Comparison of ENCODE assay signal across 14 mouse cellular contexts in the genomic region with DNA sequence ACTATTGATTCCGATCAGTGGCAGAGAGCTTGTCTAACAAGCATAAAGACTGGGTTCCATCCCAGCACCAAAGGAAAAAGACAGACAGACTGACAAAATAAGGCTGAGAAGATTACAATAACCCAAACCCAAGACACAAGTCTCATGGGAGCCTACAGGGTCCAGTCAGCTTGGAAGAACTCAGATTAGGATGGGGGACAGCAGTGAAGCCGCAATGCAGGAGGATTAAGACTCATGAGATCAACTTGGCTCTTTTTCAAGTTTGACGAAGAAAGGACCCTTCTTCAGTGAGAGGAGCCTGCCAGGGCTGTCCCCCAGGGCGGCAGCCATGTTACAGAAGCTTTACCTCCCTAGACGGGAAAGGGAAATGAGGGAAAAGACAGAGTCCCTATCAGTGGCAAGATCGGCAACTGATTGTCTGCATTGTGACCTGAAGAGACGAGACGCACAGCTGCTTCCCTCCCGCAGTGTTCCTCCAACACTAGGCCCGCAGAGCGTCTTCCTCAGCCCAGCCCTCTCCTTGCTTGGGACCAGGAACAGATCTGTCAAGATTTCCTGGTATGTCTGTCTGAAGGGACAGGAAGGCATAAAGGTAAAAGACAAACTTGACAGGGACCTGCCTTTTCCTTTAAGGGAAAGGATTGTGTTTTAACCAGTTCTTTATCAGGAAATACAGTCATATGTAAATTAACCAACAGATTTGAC. TPM values are rescaled to one million over a fixed set of nuclear protein-coding genes. Genes with fewer than 3 reads are reported as not detected.
A peak's percentile ranks its signal among the peaks of the same experiment; 100 is the strongest.
DNase-seq lines count a peak whose midpoint lies in the region; ATAC-seq and TF ChIP-seq lines count a peak whose summit lies in the region.
"Had no signal": no experiment of that assay in that cellular context is flagged by ENCODE, and none has a peak within 500 bp of the region (broad histone marks: within the 10 kb centered on the region; RNA-seq: fewer than 3 reads in every experiment).

No protein-coding gene starts in this region.

- H3K4me3 ChIP-seq in heart, embryonic 13.5 days = no peak overlapping the region
- no peak overlapping the region for H3K4me3 ChIP-seq in lung, postnatal 0 days (ENCODE audit: low read depth, low read length)
- H3K4me3 ChIP-seq in lung, adult 2 months (replicated peaks; ENCODE audit: extremely low read depth, low read depth, low read length) = no peak overlapping the region
- no peak overlapping the region for H3K4me3 ChIP-seq in hindbrain, embryonic 11.5 days (ENCODE audit: low read depth, low read length)
- no peak overlapping the region for H3K4me3 ChIP-seq in stomach, embryonic 16.5 days (replicated peaks; ENCODE audit: low read length)
- H3K4me3 ChIP-seq: midbrain, embryonic 12.5 days had no signal

- no peak for TF ChIP-seq CTCF in lung, postnatal 0 days (IDR thresholded peaks at IDR 0.05)
- no peak for TF ChIP-seq CTCF in lung, adult 2 months (IDR thresholded peaks at IDR 0.05; ENCODE audit: insufficient read depth, low read length)

- no peak for DNase-seq in heart, postnatal 36 days
- DNase-seq in lung, postnatal 0 days (ENCODE audit: low spot score) = no peak
- DNase-seq in lung, adult 2 months = no peak
- DNase-seq in hindbrain, embryonic 11.5 days (ENCODE audit: low spot score) = peak; percentile 6
- no peak for DNase-seq in spleen, adult 18-20 months
- DNase-seq: adrenal gland, postnatal 25 days; cerebellum, adult 8-10 months; kidney, postnatal 14 days; lung, embryonic 14.5 days; thymus, adult 18-20 months had no signal

- no peak for TF ChIP-seq POLR2A in lung, adult 2 months (IDR thresholded peaks at IDR 0.05; ENCODE audit: borderline replicate concordance, extremely low read depth, low read depth, low read length)

- intact Hi-C loops in heart, postnatal 36 days (cut with DNase I) = no loop called here

- H3K4me1 ChIP-seq in heart, embryonic 13.5 days = peaks cover 20% of the 10 kb centered on the region
- 0 out of 2 replicates have a peak, but pooled peaks cover 5% of the 10 kb centered on the region for H3K4me1 ChIP-seq in lung, postnatal 0 days (ENCODE audit: insufficient read depth, low read depth, low read length)
- H3K4me1 ChIP-seq in lung, adult 2 months (ENCODE audit: control insufficient read depth, insufficient read depth, low read length) = peaks cover 12% of the 10 kb centered on the region
- no peaks in the 10 kb centered on the region; the same call in 1 of the 2 replicates for H3K4me1 ChIP-seq in hindbrain, embryonic 11.5 days (replicated peaks; ENCODE audit: control insufficient read depth, insufficient read depth, low read length)
- H3K4me1 ChIP-seq in stomach, embryonic 16.5 days (ENCODE audit: control insufficient read depth, insufficient read depth, low read length) = no peaks in the 10 kb centered on the region

- no peaks in the 10 kb centered on the region for H3K27me3 ChIP-seq in heart, embryonic 13.5 days (replicated peaks)
- H3K27me3 ChIP-seq in lung, postnatal 0 days (replicated peaks; ENCODE audit: insufficient read depth, low read length) = no peaks in the 10 kb centered on the region
- no peaks in the 10 kb centered on the region for H3K27me3 ChIP-seq in hindbrain, embryonic 11.5 days (ENCODE audit: control insufficient read depth, insufficient read depth, low read length)
- no peaks in the 10 kb centered on the region for H3K27me3 ChIP-seq in stomach, embryonic 16.5 days (ENCODE audit: control insufficient read depth, insufficient read depth, low read length)
- H3K27me3 ChIP-seq: midbrain, embryonic 12.5 days had no signal

- TF ChIP-seq EP300 in lung, postnatal 0 days (IDR thresholded peaks at IDR 0.05) = no peak

- 0 out of 2 replicates have a peak overlapping the region, but pooled peaks have one; percentile 14 for H3K27ac ChIP-seq in heart, embryonic 13.5 days (replicated peaks)
- H3K27ac ChIP-seq in lung, postnatal 0 days (ENCODE audit: low read length) = peak overlapping the region; percentile 5; the same call in 1 of the 2 replicates
- H3K27ac ChIP-seq in hindbrain, embryonic 11.5 days (ENCODE audit: low read depth, low read length) = no peak overlapping the region
- no peak overlapping the region for H3K27ac ChIP-seq in stomach, embryonic 16.5 days (ENCODE audit: low read length)
- H3K27ac ChIP-seq: midbrain, embryonic 12.5 days had no signal

- 44% methylated on average over 11 of the region's 11 CpGs for WGBS in heart, embryonic 13.5 days
- WGBS in lung, postnatal 0 days = 53% methylated on average over 11 of the region's 11 CpGs
- WGBS in lung, adult 2 months = 42% methylated on average over 11 of the region's 11 CpGs
- 47% methylated on average over 11 of the region's 11 CpGs for WGBS in hindbrain, embryonic 11.5 days
- WGBS in stomach, embryonic 16.5 days = 55% methylated on average over 11 of the region's 11 CpGs

- ATAC-seq in heart, embryonic 13.5 days (ENCODE audit: extremely low read depth, insufficient number of reproducible peaks, low FRiP score, low TSS enrichment) = no peak
- ATAC-seq in lung, postnatal 0 days = peak; percentile 23; the same call in 1 of the 2 replicates
- ATAC-seq in hindbrain, embryonic 11.5 days (ENCODE audit: low FRiP score) = no peak
- ATAC-seq in stomach, embryonic 16.5 days (ENCODE audit: insufficient read depth, low FRiP score) = no peak
- ATAC-seq in erythroblast, adult 5-6 weeks (replicated peaks; ENCODE audit: low FRiP score, poor library complexity, severe bottlenecking) = no peak

- peaks cover 88% of the 10 kb centered on the region for H3K36me3 ChIP-seq in heart, embryonic 13.5 days
- H3K36me3 ChIP-seq in lung, postnatal 0 days (ENCODE audit: insufficient read depth, low read length) = 0 out of 2 replicates have a peak, but pooled peaks cover 9% of the 10 kb centered on the region
- 0 out of 2 replicates have a peak, but pooled peaks cover 3% of the 10 kb centered on the region for H3K36me3 ChIP-seq in hindbrain, embryonic 11.5 days (ENCODE audit: control insufficient read depth, insufficient read depth, low read length)
- H3K36me3 ChIP-seq in stomach, embryonic 16.5 days (ENCODE audit: control insufficient read depth, insufficient read depth, low read length) = no peaks in the 10 kb centered on the region; the same call in 1 of the 2 replicates

- no peak overlapping the region for H3K4me2 ChIP-seq in heart, embryonic 13.5 days
- no peak overlapping the region for H3K4me2 ChIP-seq in lung, postnatal 0 days (replicated peaks; ENCODE audit: low read depth, low read length)
- H3K4me2 ChIP-seq in hindbrain, embryonic 11.5 days (replicated peaks; ENCODE audit: low read depth, low read length) = no peak overlapping the region
- H3K4me2 ChIP-seq in stomach, embryonic 16.5 days (ENCODE audit: low read depth, low read length) = no peak overlapping the region
- H3K4me2 ChIP-seq: lung, embryonic 14.5 days; midbrain, embryonic 12.5 days had no signal

- H3K9ac ChIP-seq in heart, embryonic 13.5 days = no peak overlapping the region
- no peak overlapping the region; the same call in 1 of the 2 replicates for H3K9ac ChIP-seq in lung, postnatal 0 days (replicated peaks; ENCODE audit: low read depth)
- 0 out of 2 replicates have a peak overlapping the region, but pooled peaks have one; percentile 15 for H3K9ac ChIP-seq in hindbrain, embryonic 11.5 days (ENCODE audit: low read depth, low read length)
- peak overlapping the region; percentile 28; the same call in 1 of the 2 replicates for H3K9ac ChIP-seq in stomach, embryonic 16.5 days (ENCODE audit: low read length)
- H3K9ac ChIP-seq: lung, embryonic 14.5 days; midbrain, embryonic 12.5 days had no signal

- H3K9me3 ChIP-seq in heart, embryonic 13.5 days = no peaks in the 10 kb centered on the region
- H3K9me3 ChIP-seq in lung, postnatal 0 days (ENCODE audit: low read length) = no peaks in the 10 kb centered on the region
- no peaks in the 10 kb centered on the region for H3K9me3 ChIP-seq in hindbrain, embryonic 11.5 days (ENCODE audit: control insufficient read depth, low read length)
- H3K9me3 ChIP-seq in stomach, embryonic 16.5 days (replicated peaks; ENCODE audit: control insufficient read depth, low read length) = no peaks in the 10 kb centered on the region
- H3K9me3 ChIP-seq: midbrain, embryonic 12.5 days had no signal

RNA-seq across cellular contexts. Expression of gene Ten1, which starts 11.3 kb away (rescaled TPM):
- polyA plus RNA-seq in heart, embryonic 13.5 days (2015; fragmentation: Nextera tagmentation; extraction: Ambion mirVana) = 82.1 and 88.7 TPM in 2 replicates
- total RNA-seq in heart, postnatal 36 days (2021) = 10 to 100 TPM; 10.5 to 20.1 TPM
- 74.7 and 79.0 TPM in 2 replicates for polyA plus RNA-seq in lung, postnatal 0 days (2015; fragmentation: Nextera tagmentation; extraction: Ambion mirVana)
- polyA plus RNA-seq in lung, adult 2 months (2012; rRNA removed) = 26.9 and 29.3 TPM in 2 replicates
- polyA plus RNA-seq in hindbrain, embryonic 11.5 days (2014; fragmentation: Nextera tagmentation; extraction: Ambion mirVana) = 59.4 and 60.7 TPM in 2 replicates
- polyA plus RNA-seq in stomach, embryonic 16.5 days (2015; fragmentation: Nextera tagmentation; extraction: Ambion mirVana) = 74.7 and 78.2 TPM in 2 replicates
- 10.4 and 14.4 TPM in 2 replicates for total RNA-seq in erythroblast, adult 5-6 weeks (2015; ENCODE audit: low replicate concordance)
- 2.7 and 6.4 TPM in 2 replicates for total RNA-seq in erythroblast, adult 5-6 weeks (2017; ENCODE audit: low replicate concordance)

RNA-seq across cellular contexts. Expression of gene Acox1, which starts 11.5 kb away (rescaled TPM):
- polyA plus RNA-seq in heart, embryonic 13.5 days (2015; fragmentation: Nextera tagmentation; extraction: Ambion mirVana) = 29.0 and 31.0 TPM in 2 replicates
- 100 to 1,000 TPM; 160 to 173 TPM for total RNA-seq in heart, postnatal 36 days (2021)
- 31.7 and 33.5 TPM in 2 replicates for polyA plus RNA-seq in lung, postnatal 0 days (2015; fragmentation: Nextera tagmentation; extraction: Ambion mirVana)
- polyA plus RNA-seq in lung, adult 2 months (2012; rRNA removed) = 45.6 and 67.9 TPM in 2 replicates
- 31.7 and 36.3 TPM in 2 replicates for polyA plus RNA-seq in hindbrain, embryonic 11.5 days (2014; fragmentation: Nextera tagmentation; extraction: Ambion mirVana)
- polyA plus RNA-seq in stomach, embryonic 16.5 days (2015; fragmentation: Nextera tagmentation; extraction: Ambion mirVana) = 50.8 and 61.0 TPM in 2 replicates
- 8.3 and 8.6 TPM in 2 replicates for total RNA-seq in erythroblast, adult 5-6 weeks (2015; ENCODE audit: low replicate concordance)
- total RNA-seq in erythroblast, adult 5-6 weeks (2017; ENCODE audit: low replicate concordance) = 11.3 and 12.7 TPM in 2 replicates

RNA-seq across cellular contexts. Expression of gene Fbf1, which starts 19.4 kb away (rescaled TPM):
- polyA plus RNA-seq in heart, embryonic 13.5 days (2015; fragmentation: Nextera tagmentation; extraction: Ambion mirVana) = 22.8 and 24.4 TPM in 2 replicates
- 10 to 100 TPM; 13.2 to 16.2 TPM for total RNA-seq in heart, postnatal 36 days (2021)
- 11.9 and 16.6 TPM in 2 replicates for polyA plus RNA-seq in lung, postnatal 0 days (2015; fragmentation: Nextera tagmentation; extraction: Ambion mirVana)
- polyA plus RNA-seq in lung, adult 2 months (2012; rRNA removed) = 26.5 and 35.5 TPM in 2 replicates
- polyA plus RNA-seq in hindbrain, embryonic 11.5 days (2014; fragmentation: Nextera tagmentation; extraction: Ambion mirVana) = 28.4 and 32.1 TPM in 2 replicates
- 28.0 and 31.4 TPM in 2 replicates for polyA plus RNA-seq in stomach, embryonic 16.5 days (2015; fragmentation: Nextera tagmentation; extraction: Ambion mirVana)
- 6.1 and 14.6 TPM in 2 replicates for total RNA-seq in erythroblast, adult 5-6 weeks (2015; ENCODE audit: low replicate concordance)
- 6.0 and 6.7 TPM in 2 replicates for total RNA-seq in erythroblast, adult 5-6 weeks (2017; ENCODE audit: low replicate concordance)

RNA-seq across cellular contexts. Expression of gene Mrpl38, which starts 48.7 kb away (rescaled TPM):
- polyA plus RNA-seq in heart, embryonic 13.5 days (2015; fragmentation: Nextera tagmentation; extraction: Ambion mirVana) = 82.4 and 92.2 TPM in 2 replicates
- total RNA-seq in heart, postnatal 36 days (2021) = 10 to 100 TPM; 62.9 to 63.4 TPM
- 44.1 and 45.9 TPM in 2 replicates for polyA plus RNA-seq in lung, postnatal 0 days (2015; fragmentation: Nextera tagmentation; extraction: Ambion mirVana)
- 32.9 and 41.3 TPM in 2 replicates for polyA plus RNA-seq in lung, adult 2 months (2012; rRNA removed)
- 93.2 and 100 TPM in 2 replicates for polyA plus RNA-seq in hindbrain, embryonic 11.5 days (2014; fragmentation: Nextera tagmentation; extraction: Ambion mirVana)
- 83.5 and 87.0 TPM in 2 replicates for polyA plus RNA-seq in stomach, embryonic 16.5 days (2015; fragmentation: Nextera tagmentation; extraction: Ambion mirVana)
- 10.0 and 19.8 TPM in 2 replicates for total RNA-seq in erythroblast, adult 5-6 weeks (2015; ENCODE audit: low replicate concordance)
- 5.2 and 6.7 TPM in 2 replicates for total RNA-seq in erythroblast, adult 5-6 weeks (2017; ENCODE audit: low replicate concordance)

RNA-seq across cellular contexts. Expression of gene Evpl, which starts 50.5 kb away (rescaled TPM):
- polyA plus RNA-seq in heart, embryonic 13.5 days (2015; fragmentation: Nextera tagmentation; extraction: Ambion mirVana) = 0.42 and 0.48 TPM in 2 replicates
- total RNA-seq in heart, postnatal 36 days (2021) = 1 to 10 TPM in 1 of 2 experiments, under 1 TPM in 1; 0.62 to 1.0 TPM
- 2.9 and 4.2 TPM in 2 replicates for polyA plus RNA-seq in lung, postnatal 0 days (2015; fragmentation: Nextera tagmentation; extraction: Ambion mirVana)
- 3.6 and 16.8 TPM in 2 replicates for polyA plus RNA-seq in lung, adult 2 months (2012; rRNA removed)
- polyA plus RNA-seq in hindbrain, embryonic 11.5 days (2014; fragmentation: Nextera tagmentation; extraction: Ambion mirVana) = 0.49 and 0.52 TPM in 2 replicates
- polyA plus RNA-seq in stomach, embryonic 16.5 days (2015; fragmentation: Nextera tagmentation; extraction: Ambion mirVana) = 19.2 and 23.5 TPM in 2 replicates
- total RNA-seq in erythroblast, adult 5-6 weeks (2015; ENCODE audit: low replicate concordance) = not detected in 2 replicates
- total RNA-seq in erythroblast, adult 5-6 weeks (2017; ENCODE audit: low replicate concordance) = 0.09 and 0.56 TPM in 2 replicates

Comparison
In these comparisons a context has a peak if more than half of its experiments do, and no peak if none do; other contexts are left out.
1. H3K27ac ChIP-seq: peak in heart, embryonic 13.5 days (single experiment) and lung, postnatal 0 days (single experiment); none in hindbrain, embryonic 11.5 days (single experiment) and stomach, embryonic 16.5 days (single experiment).
2. H3K9ac ChIP-seq: peak in hindbrain, embryonic 11.5 days (single experiment) and stomach, embryonic 16.5 days (single experiment); none in heart, embryonic 13.5 days (single experiment) and lung, postnatal 0 days (single experiment).